Mouse (Mus musculus) T-helper 17 cell (primary cell): Measurements from ENCODE around the gene Sult6b2.

ENCODE experiments used
- in situ Hi-C, 2 experiments: fragments of 300-600 bp; cut with MboI, MseI; formaldehyde crosslinking; loops; 1 replicate in 1 of 2; 2 replicates in 1 of 2; pipeline ENCODE4 v1.15.1; 2025; ENCODE audit warnings: high pct_unique_total_duplicates in 2 of 2

The Sult6b2 gene

DNA sequence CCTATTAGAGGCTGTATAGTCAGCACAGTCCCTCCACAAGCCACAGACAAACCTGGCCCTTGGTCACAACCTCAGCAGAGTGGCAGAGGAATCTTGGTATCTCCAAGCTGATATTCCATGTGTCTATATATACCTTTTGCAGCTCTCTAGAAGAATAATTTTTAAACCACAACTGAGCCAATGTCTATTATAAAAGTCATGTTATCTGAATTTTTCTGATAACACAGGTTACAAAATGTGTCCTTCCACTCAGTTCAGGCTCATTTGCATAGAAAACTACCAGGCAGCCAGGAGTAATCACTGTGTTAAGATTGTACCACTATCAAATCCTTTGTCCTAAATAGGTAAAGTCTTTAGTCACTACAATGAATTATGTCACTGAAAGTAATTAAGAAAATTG lies at the start of gene Sult6b2:
Gene Sult6b2, minus strand, starts transcription at position 101 of the 400 bp plus-strand sequence.
- in situ Hi-C loops, result no loop called here

DNA sequence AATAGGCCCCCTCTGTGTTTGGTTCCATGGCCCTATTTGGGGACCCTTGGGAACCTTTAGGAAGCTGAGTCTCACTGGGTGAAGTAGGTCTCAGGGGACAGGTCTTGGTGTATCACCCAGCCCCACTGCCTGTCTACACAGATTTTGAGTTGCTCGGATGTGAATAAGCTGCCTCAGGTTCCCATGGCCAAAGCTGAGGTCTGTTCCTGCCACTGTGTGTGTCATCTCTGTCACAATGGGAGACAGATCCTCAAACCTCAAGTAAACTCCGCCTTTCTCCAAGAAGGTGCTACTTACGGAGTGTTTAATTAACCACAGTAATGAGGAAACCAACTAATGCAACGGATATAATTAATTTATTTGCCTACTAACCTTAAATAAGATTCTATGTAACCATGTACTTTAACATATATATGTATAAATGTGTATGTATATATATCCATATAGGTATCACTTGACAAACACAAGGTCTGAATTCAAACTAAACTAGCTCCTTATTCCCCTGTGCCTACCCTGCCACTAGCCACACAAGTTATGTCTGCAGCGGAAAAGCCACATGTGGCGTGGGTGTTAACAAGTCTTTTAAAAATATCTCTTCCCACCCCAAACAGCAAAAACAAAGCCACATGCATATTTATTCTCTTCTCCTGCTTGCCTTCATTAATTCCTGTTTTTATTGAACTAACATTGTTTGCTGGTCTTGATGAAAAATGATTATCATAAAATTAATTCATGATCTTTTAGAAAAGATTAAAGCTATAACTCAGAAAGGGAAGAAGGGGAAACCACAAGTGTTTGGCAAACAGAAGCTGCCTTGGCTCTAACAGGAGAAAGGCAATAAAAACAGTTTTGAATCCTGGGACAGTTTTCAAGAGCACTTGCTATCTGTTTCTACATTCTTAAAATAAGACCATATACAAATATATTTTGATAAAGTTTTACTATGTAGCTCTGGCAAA lies 48.4 kb upstream of the Sult6b2 start:
- in situ Hi-C loops, result no loop called here

DNA sequence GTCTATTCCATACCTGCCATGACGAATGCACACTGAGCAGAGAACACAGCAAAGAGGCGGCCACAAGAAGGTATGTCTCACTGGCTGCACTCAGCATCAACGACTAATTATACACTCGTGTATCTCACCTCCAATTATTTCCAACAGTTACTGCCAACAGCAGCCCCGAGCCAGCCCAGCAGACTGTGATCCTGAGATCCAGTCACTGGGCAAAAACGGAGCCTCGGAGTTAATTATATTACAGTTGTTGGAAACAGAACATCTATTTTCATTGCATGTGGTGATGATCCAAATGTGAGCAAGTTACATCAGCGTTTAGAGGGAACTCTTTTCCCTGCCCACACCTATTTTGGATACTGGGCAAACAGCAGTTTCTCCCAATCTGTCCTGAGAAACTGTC lies 46.1 kb upstream of the Sult6b2 start:
- in situ Hi-C loops, result no loop called here

DNA sequence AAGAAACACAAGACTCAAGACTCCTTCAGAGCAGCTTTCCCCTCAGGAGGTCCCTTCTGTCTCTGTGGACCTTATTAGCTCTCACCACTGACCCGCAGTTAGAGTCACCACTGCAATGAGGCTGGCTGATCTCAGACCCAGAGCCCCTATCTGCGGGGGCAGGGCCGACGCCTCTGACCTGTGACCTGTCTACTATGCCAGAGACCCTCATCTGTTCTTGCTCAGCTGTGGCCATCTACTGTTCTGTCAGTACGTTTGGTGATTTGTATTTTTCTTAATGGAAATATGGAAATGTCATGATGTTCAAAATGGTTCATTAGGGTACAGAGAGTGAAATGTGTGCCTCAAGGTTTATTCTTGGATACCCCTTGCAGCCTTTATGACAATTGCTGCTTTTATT lies 45.0 kb upstream of the Sult6b2 start:
- in situ Hi-C loops, result no loop called here

DNA sequence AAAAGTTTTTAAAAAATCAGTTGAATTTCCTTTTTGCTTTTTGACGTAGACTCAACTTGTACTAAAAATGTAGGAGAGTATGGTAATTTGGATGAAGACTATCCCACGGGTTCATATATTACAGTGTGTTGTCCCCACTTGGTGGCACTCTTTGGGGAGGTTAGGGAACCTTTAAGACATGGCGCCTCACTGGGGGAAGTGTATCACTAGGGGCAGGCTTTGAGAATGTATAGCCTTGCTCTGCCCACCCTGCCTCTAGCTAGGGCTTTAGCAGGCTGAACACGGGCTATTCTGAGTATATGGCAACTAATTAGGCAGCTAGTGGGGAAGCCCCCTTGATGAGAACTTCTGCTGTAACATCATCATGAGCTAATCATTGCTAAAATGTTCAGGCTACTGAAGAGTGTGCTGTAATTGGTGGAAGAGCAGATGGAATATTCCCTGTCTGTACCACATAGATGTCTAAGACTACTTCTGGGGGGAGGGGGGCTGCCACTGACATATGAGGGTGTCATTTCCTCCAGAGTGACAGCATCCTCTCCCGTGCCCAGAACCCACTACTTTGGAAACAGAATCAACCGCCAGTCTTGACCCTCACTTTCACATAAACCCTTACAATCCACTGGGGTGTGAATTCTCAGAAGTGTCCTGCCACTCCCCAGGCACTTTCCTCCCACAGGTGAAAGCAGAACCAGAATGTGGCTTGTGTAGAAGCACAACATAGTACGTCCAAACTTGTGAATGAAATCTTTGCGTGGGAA lies 43.8 kb upstream of the Sult6b2 start:
- in situ Hi-C loops, result no loop called here

DNA sequence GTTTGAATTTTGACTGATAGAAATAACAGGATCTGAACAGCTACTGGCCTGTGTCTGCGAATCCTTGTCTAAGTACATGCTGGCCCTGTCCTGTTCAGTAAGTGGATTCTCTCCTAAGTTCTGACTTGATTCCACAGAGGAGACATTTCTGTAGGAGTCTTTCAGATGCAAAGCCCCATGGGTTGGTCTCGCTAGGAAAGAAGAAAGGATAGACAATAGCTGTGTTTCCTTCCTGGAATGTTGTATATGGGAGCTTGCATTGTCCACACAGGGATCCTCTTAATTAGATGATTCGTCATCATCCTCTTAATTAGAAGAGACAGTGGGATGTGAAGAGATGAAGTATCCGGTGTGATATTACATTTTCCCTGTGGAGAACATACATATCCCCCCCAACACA lies 42.6 kb upstream of the Sult6b2 start:
- in situ Hi-C loops, result no loop called here

DNA sequence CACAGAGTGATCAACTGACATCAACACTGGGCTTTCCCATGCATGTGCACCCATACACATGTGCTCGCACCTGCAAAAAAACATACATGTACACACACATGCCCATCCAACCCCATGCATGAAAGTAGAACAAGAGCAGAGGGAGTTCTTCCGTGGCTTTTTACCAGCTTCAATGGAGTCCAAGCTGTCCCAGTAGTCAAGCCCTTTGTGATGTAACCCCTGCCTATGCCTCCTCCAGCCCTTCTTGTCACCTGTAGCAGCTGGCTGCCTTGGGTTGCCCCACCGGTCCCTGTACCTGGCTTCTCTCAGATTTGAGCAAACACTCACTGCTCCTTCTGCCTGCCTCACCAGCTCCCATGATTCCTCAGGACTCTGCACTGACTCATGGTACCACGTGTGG lies 40.8 kb upstream of the Sult6b2 start:
- in situ Hi-C loops, result no loop called here

DNA sequence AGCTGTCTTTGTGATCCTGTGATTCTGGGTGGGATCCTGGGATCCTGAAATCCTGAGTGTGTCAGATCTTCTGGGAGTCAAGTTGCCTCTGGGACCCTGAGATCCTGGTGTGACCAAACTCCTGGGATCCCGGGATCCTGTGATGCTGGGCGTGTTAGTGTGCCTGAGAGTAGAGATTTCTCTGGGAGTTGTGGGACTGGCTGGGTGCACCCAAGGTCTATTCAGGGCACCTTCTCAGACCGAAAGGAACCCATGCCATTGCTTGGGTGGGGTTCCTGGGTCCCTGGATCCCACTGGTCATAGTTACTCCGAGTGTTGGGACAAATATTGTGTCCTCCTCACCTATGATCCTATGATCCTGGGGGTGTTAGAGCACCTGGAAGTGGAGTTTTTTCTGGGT lies 39.8 kb upstream of the Sult6b2 start:
- in situ Hi-C loops, result no loop called here

DNA sequence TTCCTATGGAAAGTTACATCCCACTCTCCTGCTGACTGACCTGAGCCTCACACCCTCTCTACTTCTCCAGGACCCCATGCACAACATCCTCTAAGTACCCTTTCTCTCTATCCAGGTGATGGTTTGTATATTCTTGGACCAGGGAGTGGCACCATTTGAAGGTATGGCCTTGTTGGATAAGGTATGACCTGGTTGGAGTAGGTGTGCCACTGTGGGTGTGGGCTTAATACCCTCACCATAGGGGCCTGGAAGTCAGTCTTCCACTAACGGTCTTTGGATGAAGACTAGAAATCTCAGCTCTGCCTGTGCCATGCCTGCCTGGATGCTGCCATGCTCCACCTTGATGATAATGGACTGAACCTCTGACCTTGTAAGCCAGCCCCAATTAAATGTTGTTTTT lies 34.2 kb upstream of the Sult6b2 start:
- in situ Hi-C loops, result no loop called here

DNA sequence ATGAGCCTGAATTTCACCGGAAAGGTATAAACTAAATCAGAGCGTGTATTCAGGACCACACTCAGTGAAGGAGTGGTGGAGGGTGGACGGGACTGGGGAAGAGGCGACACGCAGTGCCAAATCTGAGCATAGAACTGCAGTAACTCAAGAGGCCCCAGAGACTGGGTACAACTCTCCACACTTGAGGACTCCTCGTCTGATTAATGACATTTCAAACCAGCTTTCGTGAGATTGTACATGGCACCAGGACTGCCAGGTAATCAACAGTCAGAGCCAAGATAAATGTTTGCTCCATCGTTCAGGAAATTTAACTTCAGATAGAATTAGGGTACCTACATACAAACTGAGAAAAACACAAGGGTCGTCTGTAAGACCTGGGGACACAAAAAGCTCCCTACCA lies 33.0 kb upstream of the Sult6b2 start:
- in situ Hi-C loops, result no loop called here

DNA sequence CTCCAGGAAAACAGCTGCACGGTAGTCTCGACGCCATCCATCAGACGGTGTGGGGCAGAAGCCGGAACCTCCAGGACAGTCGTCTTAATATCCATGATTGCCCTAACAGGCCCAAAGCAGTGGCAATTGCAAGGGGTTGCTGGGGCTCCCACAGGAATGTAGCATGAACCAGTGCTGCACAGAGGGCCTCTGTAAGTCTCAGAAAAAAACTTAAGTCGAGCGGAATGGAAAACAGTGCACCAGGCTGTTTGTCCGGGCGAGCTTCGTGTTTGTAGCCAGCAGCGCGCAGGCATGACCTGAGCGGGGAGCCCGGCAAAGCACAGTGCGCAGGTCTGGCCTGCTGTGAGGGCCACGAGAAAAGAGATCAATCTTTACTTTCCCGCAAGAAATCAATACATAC lies 31.4 kb upstream of the Sult6b2 start:
- in situ Hi-C loops, result no loop called here

DNA sequence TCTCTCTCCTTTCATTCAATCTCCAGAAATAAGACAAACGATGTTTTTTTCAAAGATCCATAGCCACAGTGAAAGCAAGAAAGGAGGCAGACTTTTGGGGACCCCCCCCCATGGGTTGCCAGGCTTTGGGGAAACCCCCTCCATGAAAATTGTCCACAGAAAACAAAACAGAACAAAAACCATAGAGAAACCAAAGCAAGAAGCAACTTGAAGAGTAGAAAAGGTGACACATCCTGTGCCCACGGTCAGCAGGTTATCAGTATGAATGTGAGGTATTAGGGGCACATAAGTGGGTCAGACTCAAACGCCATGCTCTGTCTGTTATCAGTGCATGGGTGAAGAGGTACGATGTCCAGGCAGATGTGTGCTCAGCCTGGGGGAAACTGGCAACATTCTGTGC lies 30.6 kb upstream of the Sult6b2 start:
- in situ Hi-C loops, result no loop called here

DNA sequence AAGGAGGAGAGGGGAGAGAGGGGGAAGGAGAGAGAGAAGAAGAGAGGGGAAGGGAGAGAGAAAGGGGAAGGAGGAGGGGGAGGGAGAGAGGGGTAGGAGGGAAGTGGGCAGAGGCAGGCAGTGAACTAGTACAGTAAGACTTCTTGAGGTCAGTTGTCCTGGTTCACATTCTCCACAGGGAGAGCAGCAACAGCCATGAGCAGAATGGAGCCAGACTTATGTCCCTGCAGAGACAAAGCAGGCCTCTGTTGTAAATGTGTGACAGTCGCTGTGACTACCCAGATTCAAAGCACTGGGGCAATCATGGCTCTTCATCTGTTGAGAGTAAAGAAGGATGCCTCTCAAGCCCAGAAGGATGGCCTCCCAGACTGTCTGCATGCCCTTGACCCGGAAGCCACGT lies 27.4 kb upstream of the Sult6b2 start:
- in situ Hi-C loops, result no loop called here

DNA sequence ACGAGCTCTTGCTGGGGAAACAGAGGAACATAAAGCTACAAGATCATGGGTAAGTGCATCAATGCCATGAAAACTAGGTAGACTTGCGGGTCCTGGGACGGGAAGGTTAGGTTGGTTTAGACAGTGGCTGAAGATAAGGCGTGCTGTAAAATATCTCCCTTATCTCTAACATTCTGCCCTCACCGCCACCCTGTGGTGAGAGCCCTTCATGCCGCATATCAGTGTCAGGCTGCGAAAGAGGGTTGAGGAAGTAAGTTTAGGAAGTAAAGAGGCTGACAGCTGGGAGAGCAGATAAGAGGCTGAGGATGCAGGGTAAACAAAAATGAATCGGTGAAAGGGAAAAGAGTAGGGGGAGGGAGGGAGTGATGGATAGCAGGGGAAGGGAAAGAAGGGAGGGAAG lies 26.9 kb upstream of the Sult6b2 start:
- in situ Hi-C loops, result no loop called here

DNA sequence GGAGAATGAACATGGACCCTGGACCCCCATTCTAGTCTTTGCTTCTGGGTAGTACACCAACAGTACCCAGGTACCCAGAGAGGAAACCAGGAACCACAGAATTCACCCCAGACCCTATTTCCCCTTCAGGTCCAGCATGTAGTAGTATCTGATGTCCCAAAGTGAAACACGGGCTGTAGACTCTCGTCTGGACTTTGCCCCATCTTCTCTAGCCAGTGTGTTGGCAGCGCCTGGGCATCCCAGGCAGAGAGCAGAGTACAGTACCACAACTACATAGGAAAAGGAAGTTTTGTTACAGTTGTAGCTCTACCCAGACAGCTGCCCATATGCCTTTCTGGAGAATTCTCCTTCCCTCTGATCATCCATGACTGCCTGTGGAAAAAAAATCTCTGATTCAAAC lies 25.9 kb upstream of the Sult6b2 start:
- in situ Hi-C loops, result no loop called here

DNA sequence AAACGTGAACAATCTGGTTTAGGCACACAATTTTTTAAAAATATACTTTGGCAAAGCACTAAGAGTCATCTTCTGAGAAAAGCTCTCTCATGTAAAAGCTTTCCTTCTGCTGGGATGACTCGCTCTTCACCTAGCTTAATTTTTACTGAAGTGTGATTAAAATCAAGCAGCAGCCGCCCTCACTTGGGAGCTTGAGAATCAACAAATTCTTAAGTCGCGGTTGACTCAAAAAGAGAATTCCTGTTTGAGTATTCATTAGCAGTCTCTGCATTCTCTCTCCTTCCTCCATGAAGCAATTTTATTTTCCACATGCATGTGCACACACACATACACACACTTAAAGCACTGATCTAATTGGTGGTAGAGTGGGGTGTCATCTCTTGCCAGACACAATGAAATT lies 21.1 kb upstream of the Sult6b2 start:
- in situ Hi-C loops, result no loop called here

DNA sequence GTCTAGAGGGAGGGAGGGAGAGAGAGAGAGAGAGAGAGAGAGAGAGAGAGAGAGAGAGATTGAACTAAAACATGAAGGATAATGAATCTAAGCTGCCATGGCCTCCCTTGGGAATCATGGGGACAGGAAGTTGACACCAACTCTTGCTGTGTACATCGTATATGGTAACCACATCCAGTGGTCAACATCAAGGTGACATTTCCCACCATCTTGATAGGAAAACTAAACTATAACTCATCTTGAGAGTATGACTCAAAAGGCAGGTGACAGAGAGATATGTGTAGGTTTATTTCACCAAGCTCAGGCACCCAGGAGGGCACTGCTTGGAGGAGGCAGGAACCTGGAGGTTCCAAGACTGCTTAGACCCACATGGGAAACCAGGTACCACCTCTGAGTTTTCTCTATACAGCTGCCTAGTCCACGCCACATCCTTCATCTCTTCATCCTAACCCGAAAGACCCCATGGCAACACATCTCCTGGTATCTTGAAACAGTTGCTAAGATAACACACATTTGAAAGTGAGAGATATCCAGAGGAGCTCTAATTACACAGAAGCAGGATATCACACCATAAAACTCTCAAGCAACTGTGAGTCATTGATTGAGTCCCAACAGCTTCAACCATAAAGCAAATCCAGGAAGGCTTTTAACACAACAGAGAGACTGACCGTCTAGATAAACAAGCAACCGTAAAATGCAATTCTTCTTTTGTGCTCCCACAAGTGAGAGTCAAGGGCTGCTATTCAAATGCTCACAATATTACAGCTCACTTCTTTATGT lies 18.9 kb upstream of the Sult6b2 start:
- in situ Hi-C loops, result no loop called here

DNA sequence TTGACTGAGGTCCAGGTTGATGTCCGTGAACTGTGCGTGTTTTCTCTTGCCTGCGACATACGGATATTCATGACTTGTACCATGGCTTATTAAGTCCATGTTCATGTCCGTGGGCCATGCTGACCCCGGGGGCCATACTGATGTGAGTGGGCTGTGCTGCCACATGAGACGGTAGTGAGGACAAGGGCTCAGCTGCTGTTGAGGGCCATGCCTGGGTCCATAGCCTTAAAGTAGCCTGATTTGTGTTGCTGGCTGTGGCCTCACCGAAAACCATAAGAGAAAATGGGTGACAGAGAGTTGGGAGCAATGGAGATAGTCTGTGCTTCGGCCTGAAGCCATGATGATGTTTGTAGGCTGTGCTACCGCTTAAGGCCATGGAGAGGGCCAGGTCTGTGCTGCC lies 14.0 kb upstream of the Sult6b2 start:
- in situ Hi-C loops, result no loop called here

DNA sequence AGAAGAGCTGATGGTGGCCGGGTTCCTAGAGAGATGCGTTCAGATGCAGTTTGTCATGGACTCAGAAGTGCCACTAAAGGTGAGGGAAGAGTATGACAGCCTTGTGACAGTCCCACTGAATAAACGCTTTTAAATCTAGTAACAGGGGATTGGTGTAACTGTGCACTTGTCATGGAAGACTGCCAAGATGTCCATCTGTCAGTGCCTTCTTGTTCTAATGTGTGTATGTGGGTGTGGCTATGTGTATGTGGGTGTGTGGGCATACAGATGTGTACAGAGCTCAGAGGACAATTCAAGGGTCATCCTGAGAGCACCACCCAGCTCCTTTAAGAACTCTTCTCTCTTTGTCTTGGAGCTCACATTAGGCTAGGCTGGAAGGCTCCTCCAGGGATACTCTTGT lies 11.2 kb upstream of the Sult6b2 start:
- in situ Hi-C loops, result no loop called here

DNA sequence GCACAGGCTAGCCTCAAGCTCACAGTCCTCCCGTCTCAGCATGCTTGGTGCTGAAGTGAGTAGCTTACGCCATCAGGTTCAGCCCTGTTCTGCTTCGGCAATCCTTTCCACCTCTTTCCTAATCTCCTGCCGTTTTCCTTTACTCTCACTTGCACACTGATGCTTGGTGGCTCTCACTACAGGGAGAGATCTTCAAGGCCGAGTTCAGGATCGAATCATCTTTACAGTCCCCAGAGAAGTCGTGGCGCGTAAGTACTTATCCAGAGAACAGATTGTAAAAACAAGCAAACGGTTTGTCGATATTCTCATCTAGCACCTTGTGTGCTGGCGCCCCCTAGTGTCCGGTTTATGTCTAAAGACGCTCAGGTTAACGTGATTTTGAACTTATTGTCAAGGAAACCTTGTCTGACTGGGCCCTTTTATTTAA lies 10.2 kb upstream of the Sult6b2 start:
- in situ Hi-C loops, result no loop called here

DNA sequence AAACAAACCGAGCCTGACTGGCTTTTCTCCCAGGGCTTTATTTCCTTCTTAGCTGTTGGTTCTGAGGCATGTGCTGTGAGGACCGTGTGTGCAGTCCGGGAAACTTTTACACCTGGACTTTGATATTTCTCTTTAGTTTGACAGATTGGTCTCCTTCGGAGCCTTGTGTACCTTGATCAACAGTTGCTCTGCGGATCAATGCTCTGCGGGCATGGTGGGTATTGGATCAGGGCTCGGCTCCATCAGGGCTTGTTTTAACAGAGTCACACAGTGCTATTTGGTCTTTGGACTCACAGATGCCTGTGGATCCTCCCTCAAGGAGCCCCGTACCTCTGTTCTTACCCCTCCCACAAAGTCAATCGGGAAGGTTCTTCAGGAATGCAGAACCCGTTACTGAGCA lies 9.7 kb upstream of the Sult6b2 start:
- in situ Hi-C loops, result no loop called here

DNA sequence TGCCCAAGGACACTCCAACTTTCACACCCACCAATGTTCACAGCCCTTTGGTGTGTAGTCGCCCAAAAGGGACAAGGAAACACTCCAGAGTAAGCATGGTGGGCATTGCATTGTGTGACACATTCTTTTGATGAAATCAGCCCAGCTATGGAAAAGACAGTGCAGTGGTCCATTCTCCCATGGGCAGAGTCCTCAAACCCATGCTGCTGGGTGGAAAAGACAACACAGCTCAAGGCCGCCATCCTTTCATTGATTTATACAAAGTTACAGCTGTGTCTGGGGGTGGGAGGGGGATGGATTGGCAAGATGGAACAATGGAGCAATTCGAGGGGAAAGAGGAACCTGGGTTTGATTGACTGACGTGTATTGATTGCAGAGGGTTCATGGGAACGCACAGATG lies 8.7 kb upstream of the Sult6b2 start:
- in situ Hi-C loops, result no loop called here
